Mouse (Mus musculus): ENCODE results near the gene Ttll1. TPM values are rescaled to one million over a fixed set of nuclear protein-coding genes. Genes with fewer than 3 reads are reported as not detected.

Ttll1 gene
- total and polyA plus RNA-seq, 3 experiments = 2.5 to 9.9 (median 4.9) TPM

- H3K4me2 ChIP-seq (ENCODE audit: insufficient read depth, low read depth, poor library complexity, severe bottlenecking) = peak overlapping the region; percentile 84
- peak; percentile 86 for DNase-seq (ENCODE audit: extremely low read depth)
- peaks cover 0 to 16% of the 10 kb centered on the region in 2 experiments; a peak in 3 of 4 replicates for H3K4me1 ChIP-seq (ENCODE audit: control insufficient read depth in 1 of 2, insufficient read depth in 2 of 2)
- H3K27ac ChIP-seq (ENCODE audit: insufficient read depth, low read depth) = peak overlapping the region; percentile 49
- dilution Hi-C loops (cut with MboI; ENCODE audit: extremely low pct_ligation_motif_present, extremely low pct_unique_long_range_greater_than_20kb, low sequenced_read_pairs) = no loop called here
- peak overlapping the region; percentile 54 for H3K9ac ChIP-seq (ENCODE audit: insufficient read depth, low read depth)
- H3K27me3 ChIP-seq (replicated peaks) = no peaks in the 10 kb centered on the region
- peak; percentile 41; the same call in 1 of the 2 replicates for TF ChIP-seq CHD2 (IDR thresholded peaks at IDR 0.05; ENCODE audit: low read length)
- TF ChIP-seq ETS1 (conservative IDR thresholded peaks at IDR 0.05; ENCODE audit: low read depth, low read length) = no peak
- TF ChIP-seq NRF1 (IDR thresholded peaks at IDR 0.05; ENCODE audit: low read depth, low read length) = peak; percentile 96
- peak; percentile 93 for TF ChIP-seq TCF12 (IDR thresholded peaks at IDR 0.05; ENCODE audit: low read depth, low read length)
- peak; percentile 86 for TF ChIP-seq HCFC1 (IDR thresholded peaks at IDR 0.05; ENCODE audit: low read depth, low read length)
- TF ChIP-seq ELF1 (IDR thresholded peaks at IDR 0.05; ENCODE audit: low read depth, low read length) = peak; percentile 75
- TF ChIP-seq MAFK (IDR thresholded peaks at IDR 0.05; ENCODE audit: insufficient replicate concordance, low read length) = no peak
- TF ChIP-seq POLR2A (IDR thresholded peaks at IDR 0.05; ENCODE audit: low read depth, low read length) = peak; percentile 96
- no peak for TF ChIP-seq JUN (IDR thresholded peaks at IDR 0.05; ENCODE audit: insufficient read depth, low read depth, low read length)
- peak; percentile 59 for TF ChIP-seq IRF4 (IDR thresholded peaks at IDR 0.05; ENCODE audit: low read depth, low read length)
- no peak for TF ChIP-seq ZKSCAN1 (IDR thresholded peaks at IDR 0.05; ENCODE audit: borderline replicate concordance, low read depth, low read length)
- TF ChIP-seq JUND (conservative IDR thresholded peaks at IDR 0.05; ENCODE audit: low read depth, low read length) = no peak
- TF ChIP-seq KAT2A (IDR thresholded peaks at IDR 0.05; ENCODE audit: insufficient replicate concordance, low read length) = peak; percentile 75; the same call in 1 of the 2 replicates
- peak; percentile 69 for TF ChIP-seq ZNF384 (IDR thresholded peaks at IDR 0.05; ENCODE audit: low read depth, low read length)
- TF ChIP-seq SMC3 (IDR thresholded peaks at IDR 0.05; ENCODE audit: low read depth, low read length) = 0 out of 2 replicates have a peak, but pooled peaks have one; percentile 2
- TF ChIP-seq CHD1 (IDR thresholded peaks at IDR 0.05; ENCODE audit: low read depth, low read length) = no peak
- peak; percentile 95 for TF ChIP-seq TBP (conservative IDR thresholded peaks at IDR 0.05; ENCODE audit: low read depth, low read length)
- TF ChIP-seq PAX5 (IDR thresholded peaks at IDR 0.05; ENCODE audit: low read length) = no peak
- TF ChIP-seq POLR2AphosphoS2 (IDR thresholded peaks at IDR 0.05; ENCODE audit: low read depth, low read length) = peak; percentile 54; the same call in 1 of the 2 replicates
- TF ChIP-seq E2F4 (IDR thresholded peaks at IDR 0.05; ENCODE audit: insufficient replicate concordance, low read depth, low read length) = no peak
- peak; percentile 49; the same call in 1 of the 2 replicates for TF ChIP-seq ZMIZ1 (IDR thresholded peaks at IDR 0.05; ENCODE audit: low read depth, low read length)
- TF ChIP-seq SIN3A (IDR thresholded peaks at IDR 0.05; ENCODE audit: low read length) = peak; percentile 73; the same call in 1 of the 2 replicates
- no peak for TF ChIP-seq ZC3H11A (IDR thresholded peaks at IDR 0.05; ENCODE audit: low read depth, low read length)
- 0 out of 2 replicates have a peak, but pooled peaks have one; percentile 55 for TF ChIP-seq MAX (IDR thresholded peaks at IDR 0.05; ENCODE audit: low read length)
- TF ChIP-seq NELFE (IDR thresholded peaks at IDR 0.05; ENCODE audit: low read depth, low read length) = peak; percentile 96
- TF ChIP-seq BHLHE40 (IDR thresholded peaks at IDR 0.05; ENCODE audit: low read depth, low read length) = 0 out of 2 replicates have a peak, but pooled peaks have one; percentile 15
- TF ChIP-seq MYC (IDR thresholded peaks at IDR 0.05; ENCODE audit: low read depth, low read length) = peak; percentile 75
- no peak for TF ChIP-seq USF2 (conservative IDR thresholded peaks at IDR 0.05; ENCODE audit: low read depth, low read length)
- TF ChIP-seq UBTF (IDR thresholded peaks at IDR 0.05; ENCODE audit: low read depth, low read length) = peak; percentile 85; the same call in 1 of the 2 replicates
- TF ChIP-seq MEF2A (IDR thresholded peaks at IDR 0.05; ENCODE audit: borderline replicate concordance, low read depth, low read length) = no peak
- TF ChIP-seq RAD21 (IDR thresholded peaks at IDR 0.05; ENCODE audit: low read depth, low read length) = no peak
- no peak for TF ChIP-seq GABPA (IDR thresholded peaks at IDR 0.05; ENCODE audit: insufficient replicate concordance, low read depth, low read length)
- peak; percentile 29; the same call in 1 of the 2 replicates for TF ChIP-seq MXI1 (IDR thresholded peaks at IDR 0.05; ENCODE audit: low read depth, low read length)
- TF ChIP-seq USF1 (IDR thresholded peaks at IDR 0.05; ENCODE audit: low read depth, low read length) = no peak
- TF ChIP-seq CTCF (conservative IDR thresholded peaks at IDR 0.05 in 1 of 2, IDR thresholded peaks at IDR 0.05 in 1 of 2; ENCODE audit: low read depth in 2 of 2, low read length in 2 of 2) = no peak
- TF ChIP-seq EP300 (IDR thresholded peaks at IDR 0.05; ENCODE audit: low read length) = no peak
- TF ChIP-seq MAZ (IDR thresholded peaks at IDR 0.05; ENCODE audit: low read depth, low read length) = no peak
- TF ChIP-seq RCOR1 (conservative IDR thresholded peaks at IDR 0.05; ENCODE audit: low read depth, low read length) = peak; percentile 37; the same call in 1 of the 2 replicates
- no peaks in the 10 kb centered on the region for H3K79me2 ChIP-seq (replicated peaks; ENCODE audit: control insufficient read depth, extremely low read depth, insufficient read depth, poor library complexity, severe bottlenecking)
- peaks cover 12 to 31% of the 10 kb centered on the region in 2 experiments for H3K36me3 ChIP-seq (replicated peaks in 1 of 2; ENCODE audit: control insufficient read depth in 1 of 2, insufficient read depth in 1 of 2, low read length in 1 of 2)
- H3K4me3 ChIP-seq (replicated peaks in 1 of 3; ENCODE audit: low read depth in 2 of 3, low read length in 2 of 3, poor library complexity in 1 of 3) = peak overlapping the region; percentile 57 to 91 (median 78)
- in situ Hi-C loops (cut with MboI; ENCODE audit: low pct_ligation_motif_present, low pct_unique_long_range_greater_than_20kb, low sequenced_read_pairs) = no loop called here
- no peaks in the 10 kb centered on the region for H3K9me3 ChIP-seq (replicated peaks; ENCODE audit: low read length)
Measured at GRCm38 (mm10) chr15:83555161-83555974, 44.7 kb upstream of the Ttll1 start.
